Mouse (Mus musculus) neural tube, embryonic 11.5 days (tissue): ENCODE measurements at regions not wholly inside any gene's neighbourhood (a gene's known extent, or its start where the extent isn't known, plus 50 kb on each side); places are given as distances from the start of the nearest gene placed in this dataset.

Source experiments
- ATAC-seq: fragments of 200-750 bp; cut with Nextera tagmentation; 2 replicates; pipeline ENCODE4 v1.8.0; 2017; ENCODE audit warnings: moderate number of reproducible peaks, mild to moderate bottlenecking, moderate TSS enrichment, moderate library complexity; ENCODE audit not compliant: insufficient read depth, low FRiP score, low TSS enrichment
- DNase-seq: peaks from one replicate; pipeline ENCODE4 v3.0.0-alpha.2; 2015; ENCODE audit warnings: low spot score
- H3K27ac ChIP-seq: fragments of 300-500 bp; sonication (generic); 2 replicates; pipeline ENCODE4 v1.5.1; 2014; ENCODE audit warnings: low read depth, mild to moderate bottlenecking, low read length
- H3K27me3 ChIP-seq: fragments of 300-500 bp; sonication (generic); 2 replicates; pipeline ENCODE4 v1.6.1; 2014; ENCODE audit warnings: mild to moderate bottlenecking, low read length, mixed read lengths; ENCODE audit not compliant: control insufficient read depth, insufficient read depth
- H3K36me3 ChIP-seq: fragments of 300-500 bp; sonication (generic); 2 replicates; pipeline ENCODE4 v1.6.1; 2014; ENCODE audit warnings: mild to moderate bottlenecking, low read length, moderate library complexity, mixed read lengths; ENCODE audit not compliant: control insufficient read depth, insufficient read depth
- H3K4me1 ChIP-seq: fragments of 300-500 bp; sonication (generic); 2 replicates; pipeline ENCODE4 v1.6.1; 2014; ENCODE audit warnings: low read length, mixed read lengths; ENCODE audit not compliant: control insufficient read depth, insufficient read depth
- H3K4me2 ChIP-seq: fragments of 300-500 bp; sonication (generic); 2 replicates; pipeline ENCODE4 v1.6.1; 2014; ENCODE audit warnings: low read depth, mild to moderate bottlenecking, moderate library complexity
- H3K4me3 ChIP-seq: fragments of 300-500 bp; sonication (generic); 2 replicates; pipeline ENCODE4 v1.5.1; 2014; ENCODE audit warnings: low read depth, low read length
- H3K9ac ChIP-seq: fragments of 300-500 bp; sonication (generic); 2 replicates; pipeline ENCODE4 v1.6.1; 2014; ENCODE audit warnings: mild to moderate bottlenecking, low read length
- H3K9me3 ChIP-seq: fragments of 300-500 bp; sonication (generic); 2 replicates; pipeline ENCODE4 v1.6.1; 2016; ENCODE audit warnings: low read length; ENCODE audit not compliant: control insufficient read depth
- WGBS: fragments of 180-500 bp; shearing (Covaris S2); extraction: QIAGEN DNeasy Blood & Tissue Kit; methylation state at CpG from one replicate; pipeline ENCODE4 v1.1.7; 2014; 5-methylcytosine and 5-hydroxymethylcytosine counted together

GRCm38 (mm10) chr4:93664293-93664692 lies 329.0 kb upstream of the Tusc1 start:
- no peaks in the 10 kb centered on the region for H3K36me3 ChIP-seq
- no peaks in the 10 kb centered on the region for H3K4me1 ChIP-seq
- no peaks in the 10 kb centered on the region for H3K27me3 ChIP-seq
- ATAC-seq = no peak
- no peak overlapping the region for H3K4me3 ChIP-seq
- H3K4me2 ChIP-seq = no peak overlapping the region
- no peaks in the 10 kb centered on the region for H3K9me3 ChIP-seq
- DNase-seq = no peak
- WGBS = 72% methylated on average over 1 of the region's 1 CpGs
- no peak overlapping the region for H3K27ac ChIP-seq
- H3K9ac ChIP-seq = no peak overlapping the region

- H3K27ac ChIP-seq = no peak overlapping the region
- ATAC-seq (no peak), DNase-seq (no peak)
- 93% methylated on average over 1 of the region's 1 CpGs for WGBS
- H3K9me3 ChIP-seq = no peaks in the 10 kb centered on the region
- no peak overlapping the region for H3K9ac ChIP-seq
- H3K4me3 ChIP-seq = no peak overlapping the region
- H3K4me2 ChIP-seq = no peak overlapping the region
- no peaks in the 10 kb centered on the region for H3K27me3 ChIP-seq
- H3K36me3 ChIP-seq = no peaks in the 10 kb centered on the region
- H3K4me1 ChIP-seq = no peaks in the 10 kb centered on the region
Measured at GRCm38 (mm10) chr4:93638207-93638606, 302.9 kb upstream of the Tusc1 start.

DNA sequence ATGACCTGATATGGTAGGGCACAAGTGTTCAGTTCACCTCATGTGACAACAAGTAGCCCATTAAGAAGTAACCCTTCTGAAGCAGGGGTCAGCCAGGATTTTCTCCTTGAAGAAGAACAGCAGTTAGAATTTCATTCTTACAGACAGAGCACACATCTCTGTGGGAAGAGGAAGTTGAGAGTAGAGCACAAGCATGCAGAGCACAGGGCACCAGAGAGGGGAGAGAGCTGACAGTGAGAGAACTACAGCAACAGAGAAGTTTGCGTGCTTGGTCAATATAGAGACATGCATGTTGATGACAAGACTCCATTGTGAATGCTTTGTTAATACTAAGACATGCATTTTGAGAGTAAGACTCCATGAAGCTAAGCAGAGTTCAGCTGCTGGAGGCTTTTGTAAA lies 263.2 kb upstream of the Tusc1 start:
- no peak for DNase-seq
- 89% methylated on average over 1 of the region's 1 CpGs for WGBS
- Histone ChIP-seq H3K9me3 (no peaks in the 10 kb centered on the region), H3K4me2 (no peak overlapping the region), H3K9ac (no peak overlapping the region), H3K36me3 (no peaks in the 10 kb centered on the region), H3K27me3 (no peaks in the 10 kb centered on the region), H3K4me1 (no peaks in the 10 kb centered on the region), H3K27ac (no peak overlapping the region), H3K4me3 (no peak overlapping the region)
- no peak for ATAC-seq

DNA sequence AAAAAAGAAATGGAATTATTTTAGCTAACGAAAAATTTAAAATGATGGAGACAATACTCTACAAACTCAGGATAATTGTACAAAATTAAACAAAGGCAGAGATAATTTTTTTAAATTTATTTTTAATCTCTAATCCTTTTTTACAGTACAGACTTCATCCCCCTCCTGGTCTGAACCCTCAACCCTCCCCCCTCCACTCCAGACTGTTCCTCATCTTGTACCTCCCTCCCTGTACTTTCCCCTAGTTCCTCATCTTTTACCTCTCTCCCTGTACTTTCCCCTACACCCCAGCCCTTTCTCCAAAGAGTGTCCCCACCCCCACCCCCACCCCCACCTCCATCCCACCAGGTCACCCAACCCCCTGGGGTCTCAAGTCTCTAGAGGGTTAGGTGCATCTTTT lies 249.0 kb upstream of the Tusc1 start:
- no peaks in the 10 kb centered on the region for H3K36me3 ChIP-seq
- H3K9me3 ChIP-seq = no peaks in the 10 kb centered on the region
- 89% methylated on average over 1 of the region's 1 CpGs for WGBS
- H3K4me1 ChIP-seq = no peaks in the 10 kb centered on the region
- H3K27me3 ChIP-seq = no peaks in the 10 kb centered on the region
- H3K27ac ChIP-seq = no peak overlapping the region
- no peak overlapping the region for H3K4me2 ChIP-seq
- no peak overlapping the region for H3K9ac ChIP-seq
- DNase-seq (no peak), ATAC-seq (no peak)
- no peak overlapping the region for H3K4me3 ChIP-seq

DNA sequence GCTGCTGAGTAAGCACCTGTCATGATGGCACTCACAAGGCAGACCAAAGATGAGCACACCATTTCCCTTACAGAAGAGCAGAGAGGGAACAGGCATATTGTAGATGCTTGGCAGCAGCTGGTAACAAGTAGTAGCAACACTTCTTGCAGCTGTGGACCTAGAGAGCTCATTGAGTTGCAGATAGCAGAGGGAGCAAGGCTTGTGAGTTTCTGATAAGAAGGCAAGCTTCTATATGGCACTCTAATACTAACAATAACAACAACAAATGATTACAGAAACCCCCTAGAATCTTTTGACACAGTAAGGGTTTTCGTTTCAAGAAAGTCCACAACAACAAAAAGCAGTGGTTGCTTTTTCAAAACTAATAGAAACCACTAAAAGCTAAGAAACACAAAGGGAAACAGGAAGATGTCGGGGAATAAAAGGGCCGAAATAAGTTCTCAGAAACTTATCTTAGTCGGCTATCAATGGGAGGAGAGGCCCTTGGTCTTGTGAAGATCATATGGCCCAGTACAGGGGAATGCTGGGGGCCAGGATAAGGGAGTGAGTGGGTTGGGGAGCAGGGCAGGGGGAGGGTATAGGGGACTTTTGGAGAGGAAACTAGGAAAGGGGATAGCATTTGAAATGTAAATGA lies 248.5 kb upstream of the Tusc1 start:
- no peak overlapping the region for H3K4me2 ChIP-seq
- ATAC-seq (no peak), DNase-seq (no peak)
- no peak overlapping the region for H3K9ac ChIP-seq
- no peak overlapping the region for H3K4me3 ChIP-seq
- H3K27me3 ChIP-seq = no peaks in the 10 kb centered on the region
- H3K9me3 ChIP-seq = no peaks in the 10 kb centered on the region
- H3K4me1 ChIP-seq = no peaks in the 10 kb centered on the region
- 78% methylated on average over 4 of the region's 4 CpGs for WGBS
- H3K36me3 ChIP-seq = no peaks in the 10 kb centered on the region
- H3K27ac ChIP-seq = no peak overlapping the region

- Histone ChIP-seq H3K27me3 (no peaks in the 10 kb centered on the region), H3K4me1 (no peaks in the 10 kb centered on the region), H3K4me3 (no peak overlapping the region), H3K27ac (no peak overlapping the region), H3K4me2 (no peak overlapping the region), H3K36me3 (no peaks in the 10 kb centered on the region), H3K9ac (no peak overlapping the region), H3K9me3 (no peaks in the 10 kb centered on the region)
- ATAC-seq (no peak), DNase-seq (no peak)
- WGBS = 87% methylated on average over 5 of the region's 5 CpGs
Measured at GRCm38 (mm10) chr4:93579343-93579742, 244.0 kb upstream of the Tusc1 start.

DNA sequence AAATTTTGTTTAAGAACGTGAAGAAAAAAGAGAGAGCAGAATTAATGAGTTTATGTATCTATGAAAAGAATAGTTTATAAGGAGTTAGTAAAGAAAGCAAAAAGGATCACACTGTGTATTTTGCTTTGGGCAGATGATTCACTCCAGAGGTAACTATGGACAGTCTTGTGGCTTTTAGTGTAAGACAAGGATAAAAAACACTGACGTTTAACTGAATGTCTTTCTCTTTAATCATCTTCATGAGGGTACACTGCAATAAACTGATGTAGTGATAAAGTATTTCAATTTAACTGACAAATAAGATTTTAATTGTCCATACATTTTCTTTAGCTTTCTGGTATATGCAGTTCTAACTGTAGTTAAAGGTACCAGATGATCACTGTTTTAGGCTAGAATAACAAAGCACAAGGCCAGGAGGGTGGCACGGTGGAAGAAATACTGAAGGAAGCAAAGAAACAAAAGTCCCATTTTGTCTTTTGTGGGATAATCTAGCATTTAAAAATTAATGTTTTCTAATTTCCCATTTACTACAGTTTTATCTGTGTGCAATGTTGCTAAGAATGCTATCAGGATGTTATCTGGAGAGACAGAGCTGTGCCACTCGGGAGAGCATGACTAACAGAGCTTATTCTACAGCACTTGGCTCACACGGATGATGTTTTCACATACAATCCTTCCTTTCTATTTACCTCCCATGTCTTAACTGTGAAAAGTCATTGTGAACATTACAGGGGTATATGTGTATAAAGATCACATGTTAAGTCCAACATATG lies 232.4 kb upstream of the Tusc1 start:
- H3K27me3 ChIP-seq = no peaks in the 10 kb centered on the region
- 86% methylated on average over 5 of the region's 5 CpGs for WGBS
- H3K9me3 ChIP-seq = no peaks in the 10 kb centered on the region
- H3K36me3 ChIP-seq = no peaks in the 10 kb centered on the region
- no peak overlapping the region for H3K9ac ChIP-seq
- H3K4me2 ChIP-seq = no peak overlapping the region
- ATAC-seq = no peak
- H3K27ac ChIP-seq = no peak overlapping the region
- no peaks in the 10 kb centered on the region for H3K4me1 ChIP-seq
- DNase-seq = no peak
- H3K4me3 ChIP-seq = no peak overlapping the region

GRCm38 (mm10) chr4:93555787-93556760 lies 220.8 kb upstream of the Tusc1 start:
- no peak overlapping the region for H3K9ac ChIP-seq
- DNase-seq (no peak), ATAC-seq (no peak)
- no peaks in the 10 kb centered on the region for H3K9me3 ChIP-seq
- no peak overlapping the region for H3K4me3 ChIP-seq
- WGBS = 83% methylated on average over 5 of the region's 5 CpGs
- H3K36me3 ChIP-seq = no peaks in the 10 kb centered on the region
- no peak overlapping the region for H3K4me2 ChIP-seq
- no peak overlapping the region for H3K27ac ChIP-seq
- H3K4me1 ChIP-seq = no peaks in the 10 kb centered on the region
- H3K27me3 ChIP-seq = no peaks in the 10 kb centered on the region
